Mouse (Mus musculus) liver, embryonic 14.5 days (tissue): ENCODE results near the gene Macf1.
"Not testable (repeated sequence)": the region's sequence is repeated elsewhere in the genome, so short reads cannot be mapped to it uniquely, and the experiment has no call there.

ENCODE experiments used
- CTCF ChIP-seq: IDR thresholded peaks from 2 replicates; pipeline ENCODE4 v1.5.1; 2016; ENCODE audit warnings: antibody characterized with exemption, low read depth, control low read depth
- EP300 ChIP-seq: IDR thresholded peaks from 2 replicates; pipeline ENCODE4 v1.6.1; 2016; ENCODE audit warnings: antibody characterized with exemption, low read depth

DNA sequence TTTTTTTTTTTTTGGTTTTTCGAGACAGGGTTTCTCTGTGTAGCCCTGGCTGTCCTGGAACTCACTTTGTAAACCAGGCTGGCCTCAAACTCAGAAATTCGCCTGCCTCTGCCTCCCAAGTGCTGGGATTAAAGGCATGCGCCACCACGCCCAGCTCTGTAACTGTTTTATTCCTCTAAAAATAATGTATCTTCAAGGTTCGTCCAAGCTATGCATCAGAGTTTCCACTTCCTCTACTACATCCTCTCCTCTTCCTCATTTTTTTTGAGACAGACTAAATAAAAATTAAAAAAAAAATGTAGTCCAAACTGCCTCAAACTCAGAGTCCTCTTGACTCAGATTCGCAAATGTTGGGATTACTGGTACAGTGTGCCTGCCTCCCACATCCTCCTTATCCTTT, 52.0 kb downstream of the Macf1 start:
- not testable (repeated sequence) for TF ChIP-seq CTCF, EP300
